Comparison of ENCODE assay signal across 25 mouse cellular contexts in genomic region chr13:94295922-94296321, GRCm38 (mm10). TPM values are rescaled to one million over a fixed set of nuclear protein-coding genes. Genes with fewer than 3 reads are reported as not detected.
DNase-seq lines count a peak whose midpoint lies in the region; ATAC-seq lines count a peak whose summit lies in the region.
"Had no signal": no experiment of that assay in that cellular context is flagged by ENCODE, and none has a peak within 500 bp of the region (broad histone marks: within the 10 kb centered on the region; RNA-seq: fewer than 3 reads in every experiment).

No protein-coding gene starts in this region.

- H3K4me2 ChIP-seq in heart, embryonic 11.5 days, result no peak overlapping the region
- H3K4me2 ChIP-seq: embryonic facial prominence, embryonic 13.5 days; forebrain, embryonic 12.5 days; midbrain, embryonic 11.5 days had no signal

- no peaks in the 10 kb centered on the region for H3K79me2 ChIP-seq in macrophage (ENCODE audit: inconsistent target)

- H3K27ac ChIP-seq in heart, embryonic 11.5 days (ENCODE audit: low read depth, low read length), result no peak overlapping the region
- H3K27ac ChIP-seq in macrophage, result peak overlapping the region; percentile 96
- H3K27ac ChIP-seq in hindbrain, embryonic 10.5 days, result no peak overlapping the region
- H3K27ac ChIP-seq: embryonic facial prominence, embryonic 13.5 days; forebrain, embryonic 12.5 days; heart, embryonic 10.5 days; left cerebral cortex, adult 2 months had no signal

- no peak overlapping the region for H3K9ac ChIP-seq in heart, embryonic 11.5 days (ENCODE audit: low read depth, low read length)
- H3K9ac ChIP-seq: embryonic facial prominence, embryonic 13.5 days; forebrain, embryonic 12.5 days had no signal

- peak; percentile 36 for DNase-seq in heart, adult 8-10 months (ENCODE audit: low spot score)
- DNase-seq in spleen, postnatal 36 days (ENCODE audit: low spot score in 2 of 2), result peak; percentile 9 to 23
- DNase-seq in spleen, postnatal 10 days (ENCODE audit: low spot score in 2 of 2), result no peak
- DNase-seq in gastrocnemius, adult 18-20 months (ENCODE audit: low spot score), result no peak
- no peak for DNase-seq in right cerebral cortex, postnatal 4 days
- no peak for DNase-seq in hindbrain, embryonic 10.5 days (ENCODE audit: low spot score)
- DNase-seq: adrenal gland, postnatal 36 days; cerebellum, adult 18-20 months; cerebellum, postnatal 25 days; embryo, embryonic 11 days; gastrocnemius, postnatal 36 days; kidney, postnatal 25 days; lung, postnatal 14 days; retina, postnatal 1 day; right cerebral cortex, postnatal 25 days had no signal

- H3K4me1 ChIP-seq in heart, embryonic 11.5 days (ENCODE audit: control insufficient read depth, insufficient read depth, low read length), result peaks cover 2% of the 10 kb centered on the region; the same call in 1 of the 2 replicates
- H3K4me1 ChIP-seq in hindbrain, embryonic 10.5 days (replicated peaks), result peaks cover under 1% of the 10 kb centered on the region; the same call in 1 of the 2 replicates
- H3K4me1 ChIP-seq: embryonic facial prominence, embryonic 13.5 days; forebrain, embryonic 12.5 days; heart, embryonic 10.5 days had no signal

- H3K4me3 ChIP-seq in heart, embryonic 11.5 days (ENCODE audit: low read depth, low read length), result no peak overlapping the region
- no peak overlapping the region; the same call in 1 of the 2 replicates for H3K4me3 ChIP-seq in macrophage (ENCODE audit: inconsistent target)
- no peak overlapping the region for H3K4me3 ChIP-seq in hindbrain, embryonic 10.5 days
- H3K4me3 ChIP-seq: embryonic facial prominence, embryonic 13.5 days; erythroblast, embryonic 14.5 days; forebrain, embryonic 12.5 days; heart, embryonic 10.5 days; left cerebral cortex, adult 2 months had no signal

- WGBS in heart, embryonic 11.5 days (ENCODE audit: insufficient replicate concordance), result 80% methylated on average over 8 of the region's 8 CpGs
- WGBS in macrophage (ENCODE audit: missing documents), result 6% methylated on average over 8 of the region's 8 CpGs
- 88% methylated on average over 8 of the region's 8 CpGs for WGBS in hindbrain, embryonic 10.5 days

- H3K9me3 ChIP-seq in heart, embryonic 11.5 days (replicated peaks; ENCODE audit: control insufficient read depth, low read length), result no peaks in the 10 kb centered on the region
- no peaks in the 10 kb centered on the region for H3K9me3 ChIP-seq in hindbrain, embryonic 10.5 days
- H3K9me3 ChIP-seq: embryonic facial prominence, embryonic 13.5 days; forebrain, embryonic 12.5 days; heart, embryonic 10.5 days had no signal

- ATAC-seq in heart, embryonic 11.5 days (replicated peaks; ENCODE audit: insufficient number of reproducible peaks, low FRiP score, low TSS enrichment), result no peak
- ATAC-seq: CD4-positive, CD25-positive, alpha-beta regulatory T cell, adult 4 months; intestine, postnatal 0 days had no signal

- H3K27me3 ChIP-seq in heart, embryonic 11.5 days (ENCODE audit: control insufficient read depth, insufficient read depth, low read length), result no peaks in the 10 kb centered on the region
- H3K27me3 ChIP-seq in hindbrain, embryonic 10.5 days (ENCODE audit: insufficient read depth, poor library complexity, severe bottlenecking), result no peaks in the 10 kb centered on the region
- H3K27me3 ChIP-seq: embryonic facial prominence, embryonic 13.5 days; forebrain, embryonic 12.5 days had no signal

- no peaks in the 10 kb centered on the region for H3K36me3 ChIP-seq in heart, embryonic 11.5 days (ENCODE audit: control insufficient read depth, insufficient read depth, low read length)
- H3K36me3 ChIP-seq in macrophage (ENCODE audit: inconsistent target), result no peaks in the 10 kb centered on the region
- no peaks in the 10 kb centered on the region for H3K36me3 ChIP-seq in hindbrain, embryonic 10.5 days
- H3K36me3 ChIP-seq: embryonic facial prominence, embryonic 13.5 days; forebrain, embryonic 12.5 days; heart, embryonic 10.5 days had no signal

RNA-seq across cellular contexts. Expression of gene Scamp1, which starts 10.3 kb away (rescaled TPM):
- total RNA-seq in heart, adult 8-10 months (2022), result 10 to 100 TPM; 31.4 to 43.0 (median 34.5) TPM
- polyA plus RNA-seq in heart, embryonic 11.5 days (2014; fragmentation: Nextera tagmentation; extraction: Ambion mirVana), result 21.2 and 22.2 TPM in 2 replicates
- total RNA-seq in macrophage (2018; cell fraction: chromatin; rRNA removed), result 10 to 100 TPM in 24 of 26 experiments, 1 to 10 TPM in 2; 7.7 to 28.2 (median 15.4) TPM
- total RNA-seq in macrophage (2018; cell fraction: cytosol; rRNA removed), result 10 to 100 TPM; 24.7 to 41.2 (median 34.7) TPM
- total RNA-seq in macrophage (2018; cell fraction: nucleus; rRNA removed), result 10 to 100 TPM; 20.9 to 43.8 (median 29.6) TPM
- polyA plus RNA-seq in macrophage (2018), result 21.9 to 37.1 TPM (median 33.0 TPM) in 3 replicates
- total RNA-seq in gastrocnemius, adult 18-20 months (2021), result 10 to 100 TPM; 19.6 to 22.6 TPM
- polyA plus RNA-seq in hindbrain, embryonic 10.5 days (2016; fragmentation: Nextera tagmentation; extraction: Ambion mirVana), result 26.6 and 33.1 TPM in 2 replicates

Comparison
In these comparisons a context has a peak if more than half of its experiments do, and no peak if none do; other contexts are left out.
1. DNase-seq: peak in heart, adult 8-10 months (single experiment) and spleen, postnatal 36 days (2 of 2); none in spleen, postnatal 10 days (0 of 2), gastrocnemius, adult 18-20 months (single experiment), right cerebral cortex, postnatal 4 days (single experiment) and hindbrain, embryonic 10.5 days (single experiment).